13 mouse cellular contexts compared by ENCODE assay signal in genomic region chr11:104011565-104011964, GRCm38 (mm10).
"Had no signal": no experiment of that assay in that cellular context is flagged by ENCODE, and none has a peak within 500 bp of the region (broad histone marks: within the 10 kb centered on the region; RNA-seq: fewer than 3 reads in every experiment).

No protein-coding gene starts in this region.

- ATAC-seq: liver, postnatal 0 days; lung, postnatal 0 days; midbrain, embryonic 16.5 days had no signal

- DNase-seq: kidney, adult 9 months; kidney, postnatal 14 days; kidney, postnatal 4 days; left cerebral cortex, postnatal 4 days; liver, postnatal 0 days; lung, embryonic 14.5 days; retina, postnatal 1 day; right cerebral cortex, postnatal 25 days; spleen, adult 18-20 months; thymus, adult 18-20 months; thymus, postnatal 36 days had no signal
